Mouse (Mus musculus) C2C12 (cell line): ENCODE results near the gene Saal1.

Experiments
- CEBPB ChIP-seq: IDR thresholded peaks from one replicate; pipeline ENCODE4 v1.6.1; 2011; ENCODE audit warnings: low read depth, mild to moderate bottlenecking, control low read depth, moderate library complexity
- CTCF ChIP-seq: IDR thresholded peaks from one replicate; pipeline ENCODE4 v1.5.1; 2011; ENCODE audit not compliant: control insufficient read depth, insufficient read depth, insufficient read length
- FOSL1 ChIP-seq: IDR thresholded peaks from one replicate; pipeline ENCODE4 v1.8.0; 2011; ENCODE audit warnings: mild to moderate bottlenecking, low read length; ENCODE audit not compliant: poor library complexity, insufficient read depth, severe bottlenecking
- MAX ChIP-seq: IDR thresholded peaks from one replicate; pipeline ENCODE4 v1.6.1; 2011; ENCODE audit warnings: mild to moderate bottlenecking, control low read depth
- MYOD1 ChIP-seq: IDR thresholded peaks from one replicate; pipeline ENCODE4 v1.6.1; 2011; ENCODE audit warnings: low read depth; ENCODE audit not compliant: control insufficient read depth, insufficient read length
- MYOG ChIP-seq: IDR thresholded peaks from one replicate; pipeline ENCODE4 v1.6.1; 2011; ENCODE audit not compliant: control insufficient read depth, insufficient read length; ENCODE audit errors: extremely low read depth
- USF1 ChIP-seq: IDR thresholded peaks from one replicate; pipeline ENCODE4 v1.6.1; 2011; ENCODE audit warnings: low read depth, mild to moderate bottlenecking, control low read depth, moderate library complexity

GRCm38 (mm10) chr7:46640062-46640461 is 70.4 kb downstream of the Saal1 start:
- TF ChIP-seq CTCF, result no peak
- TF ChIP-seq MAX, result no peak
- no peak for TF ChIP-seq USF1
- TF ChIP-seq MYOG, result no peak
- no peak for TF ChIP-seq FOSL1
- no peak for TF ChIP-seq MYOD1
- TF ChIP-seq CEBPB, result no peak
